9 mouse cellular contexts compared by ENCODE assay signal in the genomic region with DNA sequence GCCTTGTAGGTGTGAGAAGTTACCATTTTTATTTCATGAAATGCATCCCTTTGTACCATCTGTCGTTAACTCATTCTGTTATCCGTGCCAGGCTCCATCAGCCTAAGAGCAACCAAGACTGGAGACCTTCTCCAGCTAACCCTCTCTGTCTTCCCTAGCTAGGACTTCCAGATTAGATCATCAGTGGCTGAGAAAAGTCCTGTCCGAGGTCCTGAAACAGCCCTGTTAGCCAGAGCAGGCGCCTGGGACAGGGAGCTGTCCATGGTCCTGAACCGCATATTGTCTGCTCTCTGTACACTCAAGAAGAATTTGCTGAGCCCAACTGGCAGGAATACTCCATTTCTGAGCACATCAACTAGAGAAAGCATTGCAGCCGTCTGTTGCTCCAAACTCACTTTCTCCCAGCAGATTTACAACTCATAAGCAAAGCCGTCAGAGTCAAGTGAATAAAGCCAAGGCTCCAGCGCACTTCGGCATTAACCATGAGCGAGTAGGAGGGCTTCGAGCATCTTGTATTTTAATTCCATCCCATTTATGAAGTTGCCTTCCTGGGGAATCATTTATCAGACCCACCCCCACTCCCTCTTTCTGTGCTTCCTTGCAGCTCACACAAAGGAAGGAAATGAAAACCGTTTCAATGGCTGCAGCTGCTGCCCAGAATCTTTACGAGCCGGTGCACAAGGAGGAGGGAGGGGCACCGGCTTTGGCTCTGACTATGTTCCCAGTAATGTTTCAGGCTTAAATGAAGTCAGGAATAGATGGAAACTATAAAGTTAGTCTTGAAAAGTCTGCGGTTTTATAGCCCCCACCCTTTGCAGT.
DNase-seq lines count a peak whose midpoint lies in the region; ATAC-seq and TF ChIP-seq lines count a peak whose summit lies in the region.
"Had no signal": no experiment of that assay in that cellular context is flagged by ENCODE, and none has a peak within 500 bp of the region (broad histone marks: within the 10 kb centered on the region; RNA-seq: fewer than 3 reads in every experiment).

No protein-coding gene starts in this region.

- H3K27ac ChIP-seq in forebrain, postnatal 0 days (ENCODE audit: low read depth, low read length), result peak overlapping the region; percentile 81
- peak overlapping the region; percentile 35; the same call in 1 of the 2 replicates for H3K27ac ChIP-seq in hindbrain, embryonic 10.5 days
- no peak overlapping the region for H3K27ac ChIP-seq in lung, postnatal 0 days (ENCODE audit: low read length)

- peak; percentile 85 for DNase-seq in ES-CJ7 (ENCODE audit: low read depth, low spot score)
- peak; percentile 80 for DNase-seq in brain, adult 2 months (ENCODE audit: low read depth, low spot score)
- DNase-seq in forebrain, postnatal 0 days, result peak; percentile 84
- DNase-seq in hindbrain, embryonic 10.5 days (ENCODE audit: low spot score), result peak; percentile 87
- peak; percentile 44 to 76 for DNase-seq in layer of hippocampus, adult 8-10 months (ENCODE audit: low spot score in 2 of 2)
- peak; percentile 90 for DNase-seq in lung, postnatal 0 days (ENCODE audit: low spot score)
- DNase-seq in retina, postnatal 1 day, result peak; percentile 91
- peak; percentile 64 to 79 for DNase-seq in urinary bladder, postnatal 36 days (ENCODE audit: low spot score in 2 of 2)

- no peak for TF ChIP-seq CTCF in forebrain, postnatal 0 days (IDR thresholded peaks at IDR 0.05; ENCODE audit: low read depth)
- no peak for TF ChIP-seq CTCF in lung, postnatal 0 days (IDR thresholded peaks at IDR 0.05)

- TF ChIP-seq EP300 in lung, postnatal 0 days (IDR thresholded peaks at IDR 0.05), result no peak

- ATAC-seq in forebrain, postnatal 0 days, result peak; percentile 83
- ATAC-seq in lung, postnatal 0 days, result peak; percentile 64

- peaks cover 16% of the 10 kb centered on the region; the same call in 1 of the 2 replicates for H3K4me1 ChIP-seq in forebrain, postnatal 0 days (ENCODE audit: insufficient read depth)
- no peaks in the 10 kb centered on the region; the same call in 1 of the 2 replicates for H3K4me1 ChIP-seq in hindbrain, embryonic 10.5 days (replicated peaks)
- no peaks in the 10 kb centered on the region for H3K4me1 ChIP-seq in lung, postnatal 0 days (ENCODE audit: insufficient read depth, low read depth, low read length)

- no peaks in the 10 kb centered on the region for H3K9me3 ChIP-seq in forebrain, postnatal 0 days (ENCODE audit: low read length)
- H3K9me3 ChIP-seq in hindbrain, embryonic 10.5 days, result no peaks in the 10 kb centered on the region
- no peaks in the 10 kb centered on the region; the same call in 1 of the 2 replicates for H3K9me3 ChIP-seq in lung, postnatal 0 days (ENCODE audit: low read length)

- WGBS in forebrain, postnatal 0 days, result 20% methylated on average over 16 of the region's 16 CpGs
- WGBS in hindbrain, embryonic 10.5 days, result 49% methylated on average over 16 of the region's 16 CpGs
- 54% methylated on average over 16 of the region's 16 CpGs for WGBS in lung, postnatal 0 days

- no peak overlapping the region; the same call in 1 of the 2 replicates for H3K4me3 ChIP-seq in forebrain, postnatal 0 days (ENCODE audit: low read depth, low read length)
- no peak overlapping the region for H3K4me3 ChIP-seq in hindbrain, embryonic 10.5 days
- H3K4me3 ChIP-seq in lung, postnatal 0 days (ENCODE audit: low read depth, low read length), result no peak overlapping the region
- H3K4me3 ChIP-seq: erythroblast, embryonic 14.5 days had no signal

- H3K27me3 ChIP-seq in forebrain, postnatal 0 days (ENCODE audit: insufficient read depth, low read length), result peaks cover 3% of the 10 kb centered on the region; the same call in 1 of the 2 replicates
- H3K27me3 ChIP-seq in hindbrain, embryonic 10.5 days (ENCODE audit: insufficient read depth, poor library complexity, severe bottlenecking), result no peaks in the 10 kb centered on the region
- no peaks in the 10 kb centered on the region for H3K27me3 ChIP-seq in lung, postnatal 0 days (replicated peaks; ENCODE audit: insufficient read depth, low read length)

- H3K4me2 ChIP-seq in forebrain, postnatal 0 days (ENCODE audit: low read depth), result peak overlapping the region; percentile 18
- H3K4me2 ChIP-seq in lung, postnatal 0 days (replicated peaks; ENCODE audit: low read depth, low read length), result no peak overlapping the region

- H3K36me3 ChIP-seq in forebrain, postnatal 0 days (ENCODE audit: insufficient read depth), result no peaks in the 10 kb centered on the region
- no peaks in the 10 kb centered on the region for H3K36me3 ChIP-seq in hindbrain, embryonic 10.5 days
- H3K36me3 ChIP-seq in lung, postnatal 0 days (ENCODE audit: insufficient read depth, low read length), result no peaks in the 10 kb centered on the region

- H3K9ac ChIP-seq in forebrain, postnatal 0 days, result no peak overlapping the region
- no peak overlapping the region for H3K9ac ChIP-seq in lung, postnatal 0 days (replicated peaks; ENCODE audit: low read depth)
